Mouse (Mus musculus) activated CD4-positive, CD25-positive, alpha-beta regulatory T cell, adult 4 months (primary cell): ENCODE results near the gene Gm16405. TPM values are rescaled to one million over a fixed set of nuclear protein-coding genes. Genes with fewer than 3 reads are reported as not detected.
"Not testable (repeated sequence)": the region's sequence is repeated elsewhere in the genome, so short reads cannot be mapped to it uniquely, and the experiment has no call there.

Experiments
- ATAC-seq: one replicate; pipeline ENCODE4 v1.8.0; 2017
- polyA plus RNA-seq, 2 experiments: library from polyadenylated mRNA; unstranded; fragments of 100-300 nt; shearing (Covaris generic); gene quantifications; one replicate each; pipeline ENCODE4 v1.2.1; 2017

Gene Gm16405
- polyA plus RNA-seq: not detected

GRCm38 (mm10) chrX:54530908-54531307, at the start of gene Gm16405:
TSS of gene Gm16405 (plus strand) at chrX:54531208.
- ATAC-seq: not testable (repeated sequence)

Other genes with a start within 250 kb of the Gm16405 start
- gene Gm16430, start 91.0 kb downstream of the Gm16405 start, polyA plus RNA-seq: not detected